Mouse (Mus musculus) bone marrow macrophage, adult 2 months (primary cell): ENCODE results near the gene Atrn.

Source experiments
- CTCF ChIP-seq: IDR thresholded peaks from 2 replicates; pipeline ENCODE4 v1.5.1; 2012; ENCODE audit warnings: low read depth, mild to moderate bottlenecking, low read length, moderate library complexity
- POLR2A ChIP-seq: IDR thresholded peaks from 2 replicates; pipeline ENCODE4 v1.6.1; 2012; ENCODE audit warnings: mild to moderate bottlenecking, low read depth, low read length, borderline replicate concordance

DNA sequence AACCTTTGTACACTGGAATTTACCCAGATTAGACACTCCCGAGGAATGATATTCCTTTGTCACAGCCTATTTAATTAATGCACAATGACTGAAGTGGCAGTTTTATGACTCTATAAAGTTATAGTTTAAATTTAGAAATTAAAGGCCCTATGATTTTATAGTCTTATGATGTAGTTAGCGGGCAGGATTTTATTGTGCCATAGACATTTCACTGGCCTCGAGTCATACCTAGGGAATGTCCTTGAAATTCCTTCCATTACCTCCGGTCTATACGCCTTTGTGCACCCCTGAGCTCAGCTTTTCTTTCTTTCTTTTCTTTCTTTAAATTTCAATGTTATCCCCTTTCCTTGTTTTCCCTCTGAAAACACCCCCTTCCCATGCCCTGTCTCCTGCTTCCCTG, 35.4 kb upstream of the Atrn start:
- TF ChIP-seq CTCF (no peak), POLR2A (no peak)
